Mouse (Mus musculus) embryo, embryonic 9.5 days (tissue): ENCODE data around the gene Rwdd3.

Experiments used
- DNase-seq: peaks from one replicate; pipeline ENCODE4 v3.0.0-alpha.2; 2017; ENCODE audit errors: extremely low spot score

The Rwdd3 gene

GRCm38 (mm10) chr3:121160424-121160823 is 11.1 kb downstream of the Rwdd3 start:
- DNase-seq = no peak

GRCm38 (mm10) chr3:121159566-121159965 is 11.9 kb downstream of the Rwdd3 start:
- no peak for DNase-seq

GRCm38 (mm10) chr3:121158901-121159351 is 12.6 kb downstream of the Rwdd3 start:
- no peak for DNase-seq

- no peak for DNase-seq
These were observed 13.8 kb downstream of the Rwdd3 start for GRCm38 (mm10) chr3:121157546-121158330.

- no peak for DNase-seq
These were observed 14.9 kb downstream of the Rwdd3 start for GRCm38 (mm10) chr3:121156451-121157186.

GRCm38 (mm10) chr3:121156043-121156442 is 15.5 kb downstream of the Rwdd3 start:
- no peak for DNase-seq

- no peak for DNase-seq
These were observed 37.6 kb downstream of the Rwdd3 start for GRCm38 (mm10) chr3:121133937-121134336.

GRCm38 (mm10) chr3:121133039-121133438 is 38.5 kb downstream of the Rwdd3 start:
- no peak for DNase-seq

- no peak for DNase-seq
These were observed 44.3 kb downstream of the Rwdd3 start for GRCm38 (mm10) chr3:121127171-121127570.

GRCm38 (mm10) chr3:121126476-121126875 is 45.0 kb downstream of the Rwdd3 start:
- DNase-seq = no peak

GRCm38 (mm10) chr3:121121072-121121471 is 50.4 kb downstream of the Rwdd3 start:
- DNase-seq = no peak

GRCm38 (mm10) chr3:121116590-121116989 is 54.9 kb downstream of the Rwdd3 start:
- DNase-seq = no peak

- no peak for DNase-seq
These were observed 55.4 kb downstream of the Rwdd3 start for GRCm38 (mm10) chr3:121116067-121116466.

- no peak for DNase-seq
These were observed 60.4 kb downstream of the Rwdd3 start for GRCm38 (mm10) chr3:121111068-121111467.

GRCm38 (mm10) chr3:121110430-121110829 is 61.1 kb downstream of the Rwdd3 start:
- no peak for DNase-seq

GRCm38 (mm10) chr3:121107481-121107880 is 64.0 kb downstream of the Rwdd3 start:
- no peak for DNase-seq

GRCm38 (mm10) chr3:121105408-121105708 is 66.1 kb downstream of the Rwdd3 start:
- DNase-seq = no peak
